ENCODE assay signal across 13 mouse cellular contexts in genomic region chr2:122354191-122354929, GRCm38 (mm10). TPM values are rescaled to one million over a fixed set of nuclear protein-coding genes. Genes with fewer than 3 reads are reported as not detected.
DNase-seq lines count a peak whose midpoint lies in the region; ATAC-seq and TF ChIP-seq lines count a peak whose summit lies in the region.
"Had no signal": no experiment of that assay in that cellular context is flagged by ENCODE, and none has a peak within 500 bp of the region (broad histone marks: within the 10 kb centered on the region; RNA-seq: fewer than 3 reads in every experiment).

No protein-coding gene starts in this region.

- H3K4me1 ChIP-seq in hindbrain, embryonic 14.5 days (replicated peaks; ENCODE audit: control insufficient read depth, insufficient read depth, low read length): peaks cover 49% of the 10 kb centered on the region
- peaks cover 11% of the 10 kb centered on the region for H3K4me1 ChIP-seq in midbrain, postnatal 0 days (ENCODE audit: insufficient read depth, low read length)
- H3K4me1 ChIP-seq in intestine, embryonic 16.5 days (ENCODE audit: control insufficient read depth, insufficient read depth, low read length): peaks cover 2% of the 10 kb centered on the region

- 47% methylated on average over 12 of the region's 12 CpGs for WGBS in hindbrain, embryonic 14.5 days
- WGBS in midbrain, postnatal 0 days: 42% methylated on average over 12 of the region's 12 CpGs
- WGBS in intestine, embryonic 16.5 days: 65% methylated on average over 12 of the region's 12 CpGs

- peaks cover 45% of the 10 kb centered on the region for H3K36me3 ChIP-seq in hindbrain, embryonic 14.5 days (replicated peaks; ENCODE audit: control insufficient read depth, insufficient read depth)
- peaks cover 25% of the 10 kb centered on the region for H3K36me3 ChIP-seq in midbrain, postnatal 0 days (ENCODE audit: insufficient read depth, low read length)
- no peaks in the 10 kb centered on the region for H3K36me3 ChIP-seq in intestine, embryonic 16.5 days (ENCODE audit: control insufficient read depth, insufficient read depth, low read length)

- no peaks in the 10 kb centered on the region for H3K9me3 ChIP-seq in hindbrain, embryonic 14.5 days (ENCODE audit: control insufficient read depth, low read length)
- H3K9me3 ChIP-seq in midbrain, postnatal 0 days (ENCODE audit: low read length): no peaks in the 10 kb centered on the region
- no peaks in the 10 kb centered on the region for H3K9me3 ChIP-seq in intestine, embryonic 16.5 days (ENCODE audit: control insufficient read depth, low read length)
- H3K9me3 ChIP-seq: stomach, embryonic 15.5 days had no signal

- no peak overlapping the region for H3K4me2 ChIP-seq in hindbrain, embryonic 14.5 days (replicated peaks)
- H3K4me2 ChIP-seq in midbrain, postnatal 0 days (ENCODE audit: low read depth, low read length, poor library complexity, severe bottlenecking): no peak overlapping the region
- no peak overlapping the region for H3K4me2 ChIP-seq in intestine, embryonic 16.5 days (ENCODE audit: low read depth, low read length)
- H3K4me2 ChIP-seq: liver, embryonic 11.5 days; stomach, embryonic 15.5 days had no signal

- H3K9ac ChIP-seq in hindbrain, embryonic 14.5 days: 0 out of 2 replicates have a peak overlapping the region, but pooled peaks have one; percentile 13
- H3K9ac ChIP-seq in midbrain, postnatal 0 days (replicated peaks; ENCODE audit: low read length, poor library complexity, severe bottlenecking): 0 out of 2 replicates have a peak overlapping the region, but pooled peaks have one; percentile 13
- H3K9ac ChIP-seq in intestine, embryonic 16.5 days (ENCODE audit: low read depth, low read length): no peak overlapping the region
- H3K9ac ChIP-seq: stomach, embryonic 15.5 days had no signal

- ATAC-seq in hindbrain, embryonic 14.5 days (ENCODE audit: low FRiP score): no peak
- no peak for ATAC-seq in midbrain, postnatal 0 days (ENCODE audit: low FRiP score)
- no peak for ATAC-seq in intestine, embryonic 16.5 days

- intact Hi-C loops in heart, postnatal 10 days (cut with DNase I): no loop called here
- intact Hi-C loops in gastrocnemius, postnatal 14 days (cut with DNase I; ENCODE audit: low total_unique reads): no loop called here

- no peak overlapping the region for H3K4me3 ChIP-seq in hindbrain, embryonic 14.5 days (replicated peaks; ENCODE audit: low read length)
- H3K4me3 ChIP-seq in midbrain, postnatal 0 days (ENCODE audit: low read depth, low read length): no peak overlapping the region
- H3K4me3 ChIP-seq in intestine, embryonic 16.5 days (ENCODE audit: low read length): no peak overlapping the region
- H3K4me3 ChIP-seq: stomach, embryonic 15.5 days had no signal

- H3K27ac ChIP-seq in hindbrain, embryonic 14.5 days: peak overlapping the region; percentile 89
- H3K27ac ChIP-seq in midbrain, postnatal 0 days (ENCODE audit: low read depth, low read length): no peak overlapping the region
- no peak overlapping the region for H3K27ac ChIP-seq in intestine, embryonic 16.5 days (ENCODE audit: low read length)
- H3K27ac ChIP-seq: stomach, embryonic 15.5 days had no signal

- peak; percentile 34 for DNase-seq in heart, postnatal 4 days
- no peak for DNase-seq in heart, postnatal 10 days
- DNase-seq in cerebellum, adult 18-20 months: peak; percentile 82 to 88
- DNase-seq in hindbrain, embryonic 14.5 days (ENCODE audit: low spot score): no peak
- no peak for DNase-seq in midbrain, postnatal 0 days (ENCODE audit: low spot score)
- no peak for DNase-seq in gastrocnemius, postnatal 14 days
- DNase-seq in thymus, postnatal 25 days: no peak

- no peaks in the 10 kb centered on the region for H3K27me3 ChIP-seq in hindbrain, embryonic 14.5 days (ENCODE audit: control insufficient read depth, insufficient read depth, low read length)
- no peaks in the 10 kb centered on the region for H3K27me3 ChIP-seq in midbrain, postnatal 0 days (ENCODE audit: insufficient read depth, low read length)
- H3K27me3 ChIP-seq in intestine, embryonic 16.5 days (replicated peaks; ENCODE audit: control insufficient read depth, insufficient read depth, low read length): no peaks in the 10 kb centered on the region
- H3K27me3 ChIP-seq: stomach, embryonic 15.5 days had no signal

- no peak for TF ChIP-seq CTCF in midbrain, postnatal 0 days (IDR thresholded peaks at IDR 0.05)

RNA-seq across cellular contexts. Expression of gene Shf, which starts 14.6 kb away (rescaled TPM):
- 10 to 100 TPM; 10.1 to 11.3 TPM for total RNA-seq in heart, postnatal 4 days (2021)
- total RNA-seq in heart, postnatal 10 days (2021): 1 to 10 TPM; 7.9 to 9.6 TPM
- polyA plus RNA-seq in hindbrain, embryonic 14.5 days (2014; fragmentation: Nextera tagmentation; extraction: Ambion mirVana): 17.9 and 19.2 TPM in 2 replicates
- total RNA-seq in midbrain, postnatal 0 days (2014; rRNA removed): 95.6 and 138 TPM in 2 replicates
- 9.2 and 11.6 TPM in 2 replicates for polyA plus RNA-seq in midbrain, postnatal 0 days (2015; fragmentation: Nextera tagmentation; extraction: Ambion mirVana)
- 1 to 10 TPM; 5.1 to 6.0 TPM for total RNA-seq in gastrocnemius, postnatal 14 days (2021)
- 1.9 and 2.2 TPM in 2 replicates for polyA plus RNA-seq in intestine, embryonic 16.5 days (2015; fragmentation: Nextera tagmentation; extraction: Ambion mirVana)

RNA-seq across cellular contexts. Expression of gene Duox1, which starts 38.9 kb away (rescaled TPM):
- not detected for total RNA-seq in heart, postnatal 4 days (2021)
- under 1 TPM; 0.22 to 0.26 TPM for total RNA-seq in heart, postnatal 10 days (2021)
- 0.04 and 0.12 TPM in 2 replicates for polyA plus RNA-seq in hindbrain, embryonic 14.5 days (2014; fragmentation: Nextera tagmentation; extraction: Ambion mirVana)
- 0.24 and 0.33 TPM in 2 replicates for total RNA-seq in midbrain, postnatal 0 days (2014; rRNA removed)
- polyA plus RNA-seq in midbrain, postnatal 0 days (2015; fragmentation: Nextera tagmentation; extraction: Ambion mirVana): 0.11 and 0.16 TPM in 2 replicates
- under 1 TPM; 0.27 to 0.45 TPM for total RNA-seq in gastrocnemius, postnatal 14 days (2021)
- 0.06 TPM in 1 of 2 replicates, not detected in the other for polyA plus RNA-seq in intestine, embryonic 16.5 days (2015; fragmentation: Nextera tagmentation; extraction: Ambion mirVana)
- total RNA-seq: megakaryocyte-erythroid progenitor cell, adult 5-6 weeks had no signal

RNA-seq across cellular contexts. Expression of gene Duoxa1, which starts 40.8 kb away (rescaled TPM):
- not detected for total RNA-seq in heart, postnatal 4 days (2021)
- total RNA-seq in heart, postnatal 10 days (2021): under 1 TPM; 0.27 to 0.45 TPM
- polyA plus RNA-seq in hindbrain, embryonic 14.5 days (2014; fragmentation: Nextera tagmentation; extraction: Ambion mirVana): 0.16 and 0.31 TPM in 2 replicates
- not detected in 2 replicates for total RNA-seq in midbrain, postnatal 0 days (2014; rRNA removed)
- 0.41 and 0.44 TPM in 2 replicates for polyA plus RNA-seq in midbrain, postnatal 0 days (2015; fragmentation: Nextera tagmentation; extraction: Ambion mirVana)
- under 1 TPM; 0.42 to 0.53 TPM for total RNA-seq in gastrocnemius, postnatal 14 days (2021)
- polyA plus RNA-seq in intestine, embryonic 16.5 days (2015; fragmentation: Nextera tagmentation; extraction: Ambion mirVana): not detected in 2 replicates
- total RNA-seq: layer of hippocampus, postnatal 10 days; megakaryocyte-erythroid progenitor cell, adult 5-6 weeks had no signal
- polyA plus RNA-seq: liver, embryonic 11.5 days had no signal

RNA-seq across cellular contexts. Expression of gene Duoxa2, which starts 55.7 kb away (rescaled TPM):
- under 1 TPM; 0.16 to 0.21 TPM for total RNA-seq in heart, postnatal 4 days (2021)
- not detected for total RNA-seq in heart, postnatal 10 days (2021)
- polyA plus RNA-seq in hindbrain, embryonic 14.5 days (2014; fragmentation: Nextera tagmentation; extraction: Ambion mirVana): 0.46 TPM in 1 of 2 replicates, not detected in the other
- 0.49 and 0.61 TPM in 2 replicates for total RNA-seq in midbrain, postnatal 0 days (2014; rRNA removed)
- polyA plus RNA-seq in midbrain, postnatal 0 days (2015; fragmentation: Nextera tagmentation; extraction: Ambion mirVana): 0.43 and 0.82 TPM in 2 replicates
- total RNA-seq in gastrocnemius, postnatal 14 days (2021): not detected
- 0.16 and 0.24 TPM in 2 replicates for polyA plus RNA-seq in intestine, embryonic 16.5 days (2015; fragmentation: Nextera tagmentation; extraction: Ambion mirVana)
- total RNA-seq: gastrocnemius, adult 8-10 months; megakaryocyte-erythroid progenitor cell, adult 5-6 weeks had no signal
- polyA plus RNA-seq: liver, embryonic 11.5 days had no signal

RNA-seq across cellular contexts. Expression of gene Duox2, which starts 56.1 kb away (rescaled TPM):
- under 1 TPM; 0.55 to 0.59 TPM for total RNA-seq in heart, postnatal 4 days (2021)
- under 1 TPM; 0.34 to 0.45 TPM for total RNA-seq in heart, postnatal 10 days (2021)
- polyA plus RNA-seq in hindbrain, embryonic 14.5 days (2014; fragmentation: Nextera tagmentation; extraction: Ambion mirVana): not detected in 2 replicates
- 0.05 and 0.14 TPM in 2 replicates for total RNA-seq in midbrain, postnatal 0 days (2014; rRNA removed)
- polyA plus RNA-seq in midbrain, postnatal 0 days (2015; fragmentation: Nextera tagmentation; extraction: Ambion mirVana): 0.09 and 0.17 TPM in 2 replicates
- total RNA-seq in gastrocnemius, postnatal 14 days (2021): under 1 TPM; 0.13 to 0.18 TPM
- polyA plus RNA-seq in intestine, embryonic 16.5 days (2015; fragmentation: Nextera tagmentation; extraction: Ambion mirVana): 0.06 and 0.07 TPM in 2 replicates
- total RNA-seq: megakaryocyte-erythroid progenitor cell, adult 5-6 weeks had no signal
- polyA plus RNA-seq: liver, embryonic 11.5 days had no signal

Comparison
In these comparisons a context has a peak if more than half of its experiments do, and no peak if none do; other contexts are left out.
1. DNase-seq: peak in heart, postnatal 4 days (single experiment) and cerebellum, adult 18-20 months (2 of 2); none in heart, postnatal 10 days (0 of 2), hindbrain, embryonic 14.5 days (single experiment), midbrain, postnatal 0 days (single experiment), gastrocnemius, postnatal 14 days (single experiment) and thymus, postnatal 25 days (single experiment).